Mouse (Mus musculus): ENCODE measurements at regions not wholly inside any gene's neighbourhood (a gene's known extent, or its start where the extent isn't known, plus 50 kb on each side); places are given as distances from the start of the nearest gene placed in this dataset.
"Not testable (repeated sequence)": the region's sequence is repeated elsewhere in the genome, so short reads cannot be mapped to it uniquely, and the experiment has no call there.

DNA sequence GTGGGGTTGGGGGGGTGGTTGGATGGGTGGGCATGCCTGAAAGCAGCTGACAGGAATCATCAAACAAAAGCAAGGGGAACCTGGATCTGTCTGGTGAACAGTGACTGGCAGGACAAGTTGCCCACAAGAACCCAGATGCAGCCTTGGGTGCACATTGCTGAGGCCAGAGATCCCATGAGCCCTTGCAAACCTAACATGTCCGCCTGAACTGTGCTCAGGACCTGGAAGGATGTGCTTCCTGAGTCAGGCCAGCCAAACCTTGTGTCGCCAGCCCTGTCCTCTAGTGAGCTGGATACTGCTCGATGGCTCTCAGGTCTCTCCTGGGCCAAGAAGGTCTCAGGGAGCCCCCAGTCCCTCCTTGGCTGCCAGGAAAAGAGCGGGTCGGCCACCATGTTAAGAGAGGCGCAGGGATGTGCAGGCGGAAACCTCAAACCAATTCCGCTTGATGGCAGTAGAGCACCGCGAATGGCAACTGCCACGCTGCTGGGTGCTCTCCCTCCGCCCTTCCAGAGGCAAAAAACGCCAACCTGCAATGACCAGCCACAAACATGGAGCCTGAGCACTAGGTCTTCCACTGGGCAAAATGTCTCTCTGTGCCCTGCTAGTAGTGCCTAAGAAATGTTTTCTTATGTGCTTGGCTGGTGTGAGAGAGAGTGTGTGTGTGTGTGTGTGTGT lies 140.2 kb downstream of the Pls3 start:
- H3K9ac ChIP-seq (ENCODE audit: low read length); H3K4me2 ChIP-seq (ENCODE audit: low read depth, severe bottlenecking); H3K27me3 ChIP-seq (ENCODE audit: control insufficient read depth, insufficient read depth, low read length); H3K4me1 ChIP-seq (ENCODE audit: control insufficient read depth, insufficient read depth, low read length); H3K27ac ChIP-seq (replicated peaks; ENCODE audit: low read depth, low read length); H3K4me3 ChIP-seq (ENCODE audit: low read depth, low read length); H3K36me3 ChIP-seq (ENCODE audit: control insufficient read depth, insufficient read depth, low read length); ATAC-seq (ENCODE audit: insufficient number of reproducible peaks, low FRiP score, low TSS enrichment, low read depth); H3K9me3 ChIP-seq (ENCODE audit: control insufficient read depth, low read length): not testable (repeated sequence)
- DNase-seq (ENCODE audit: low spot score) = peak; percentile 23
- WGBS = 80% methylated on average over 10 of the region's 13 CpGs

- ATAC-seq (ENCODE audit: insufficient number of reproducible peaks, low FRiP score, low TSS enrichment, low read depth); H3K27me3 ChIP-seq (ENCODE audit: control insufficient read depth, insufficient read depth, low read length); H3K4me3 ChIP-seq (ENCODE audit: low read depth, low read length); H3K27ac ChIP-seq (replicated peaks; ENCODE audit: low read depth, low read length); H3K36me3 ChIP-seq (ENCODE audit: control insufficient read depth, insufficient read depth, low read length); H3K4me1 ChIP-seq (ENCODE audit: control insufficient read depth, insufficient read depth, low read length); H3K4me2 ChIP-seq (ENCODE audit: low read depth, severe bottlenecking); H3K9me3 ChIP-seq (ENCODE audit: control insufficient read depth, low read length); H3K9ac ChIP-seq (ENCODE audit: low read length): not testable (repeated sequence)
- DNase-seq (ENCODE audit: low spot score) = peak; percentile 46
- 72% methylated on average over 11 of the region's 11 CpGs for WGBS
Measured at GRCm38 (mm10) chrX:75733651-75734050, 141.3 kb downstream of the Pls3 start.

GRCm38 (mm10) chrX:75729791-75730190 lies 145.2 kb downstream of the Pls3 start:
- DNase-seq (ENCODE audit: low spot score); H3K36me3 ChIP-seq (ENCODE audit: control insufficient read depth, insufficient read depth, low read length); H3K27me3 ChIP-seq (ENCODE audit: control insufficient read depth, insufficient read depth, low read length); H3K4me1 ChIP-seq (ENCODE audit: control insufficient read depth, insufficient read depth, low read length); H3K9me3 ChIP-seq (ENCODE audit: control insufficient read depth, low read length); H3K4me2 ChIP-seq (ENCODE audit: low read depth, severe bottlenecking); H3K4me3 ChIP-seq (ENCODE audit: low read depth, low read length); ATAC-seq (ENCODE audit: insufficient number of reproducible peaks, low FRiP score, low TSS enrichment, low read depth); H3K9ac ChIP-seq (ENCODE audit: low read length); H3K27ac ChIP-seq (replicated peaks; ENCODE audit: low read depth, low read length): not testable (repeated sequence)
- WGBS = 73% methylated on average over 12 of the region's 12 CpGs

- H3K36me3 ChIP-seq (ENCODE audit: control insufficient read depth, insufficient read depth, low read length) = no peaks in the 10 kb centered on the region
- H3K27me3 ChIP-seq (ENCODE audit: control insufficient read depth, insufficient read depth, low read length) = no peaks in the 10 kb centered on the region
- DNase-seq (ENCODE audit: low spot score) (peak; percentile 39), ATAC-seq (ENCODE audit: insufficient number of reproducible peaks, low FRiP score, low TSS enrichment, low read depth) (no peak)
- H3K9ac ChIP-seq (ENCODE audit: low read length) = no peak overlapping the region
- H3K4me2 ChIP-seq (ENCODE audit: low read depth, severe bottlenecking) = no peak overlapping the region
- no peaks in the 10 kb centered on the region for H3K4me1 ChIP-seq (ENCODE audit: control insufficient read depth, insufficient read depth, low read length)
- no peaks in the 10 kb centered on the region for H3K9me3 ChIP-seq (ENCODE audit: control insufficient read depth, low read length)
- H3K27ac ChIP-seq (replicated peaks; ENCODE audit: low read depth, low read length) = no peak overlapping the region
- no peak overlapping the region for H3K4me3 ChIP-seq (ENCODE audit: low read depth, low read length)
- 74% methylated on average over 4 of the region's 4 CpGs for WGBS
Measured at GRCm38 (mm10) chrX:75728507-75728906, 146.5 kb downstream of the Pls3 start.

GRCm38 (mm10) chrX:75723542-75723941 lies 145.5 kb upstream of the Rab39b start:
- not testable (repeated sequence) for H3K9ac ChIP-seq (ENCODE audit: low read length); H3K9me3 ChIP-seq (ENCODE audit: control insufficient read depth, low read length); DNase-seq (ENCODE audit: low spot score); H3K27ac ChIP-seq (replicated peaks; ENCODE audit: low read depth, low read length); H3K27me3 ChIP-seq (ENCODE audit: control insufficient read depth, insufficient read depth, low read length); H3K4me3 ChIP-seq (ENCODE audit: low read depth, low read length); ATAC-seq (ENCODE audit: insufficient number of reproducible peaks, low FRiP score, low TSS enrichment, low read depth); H3K36me3 ChIP-seq (ENCODE audit: control insufficient read depth, insufficient read depth, low read length); H3K4me1 ChIP-seq (ENCODE audit: control insufficient read depth, insufficient read depth, low read length); H3K4me2 ChIP-seq (ENCODE audit: low read depth, severe bottlenecking)
- WGBS = 69% methylated on average over 22 of the region's 39 CpGs

DNA sequence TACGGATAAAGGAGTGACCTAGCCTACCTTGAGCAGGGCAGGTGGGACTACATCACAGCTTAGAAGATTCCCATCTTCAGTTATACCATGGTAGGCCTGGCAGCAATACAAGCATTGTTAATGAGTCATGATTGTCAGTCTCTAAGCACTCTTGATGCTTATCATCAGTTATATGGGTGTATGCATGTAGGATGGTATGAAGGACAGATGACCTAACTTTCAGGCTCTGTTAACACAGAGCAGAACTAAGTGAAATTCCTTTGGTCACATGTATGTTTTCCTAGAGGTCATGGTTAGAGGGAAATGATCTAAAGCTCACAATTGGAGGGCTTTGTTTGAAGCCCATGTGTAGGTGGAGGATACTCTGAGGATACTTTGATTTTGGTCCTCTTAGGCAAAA lies 121.9 kb upstream of the Rab39b start:
- Histone ChIP-seq H3K4me1 (ENCODE audit: control insufficient read depth, insufficient read depth, low read length) (no peaks in the 10 kb centered on the region), H3K4me3 (ENCODE audit: low read depth, low read length) (no peak overlapping the region), H3K27me3 (ENCODE audit: control insufficient read depth, insufficient read depth, low read length) (no peaks in the 10 kb centered on the region), H3K9ac (ENCODE audit: low read length) (no peak overlapping the region), H3K36me3 (ENCODE audit: control insufficient read depth, insufficient read depth, low read length) (no peaks in the 10 kb centered on the region), H3K27ac (replicated peaks; ENCODE audit: low read depth, low read length) (no peak overlapping the region), H3K9me3 (ENCODE audit: control insufficient read depth, low read length) (0 out of 2 replicates have a peak, but pooled peaks cover 3% of the 10 kb centered on the region), H3K4me2 (ENCODE audit: low read depth, severe bottlenecking) (no peak overlapping the region)
- DNase-seq (ENCODE audit: low spot score) (no peak), ATAC-seq (ENCODE audit: insufficient number of reproducible peaks, low FRiP score, low TSS enrichment, low read depth) (no peak)
- 35% methylated on average over 1 of the region's 1 CpGs for WGBS

DNA sequence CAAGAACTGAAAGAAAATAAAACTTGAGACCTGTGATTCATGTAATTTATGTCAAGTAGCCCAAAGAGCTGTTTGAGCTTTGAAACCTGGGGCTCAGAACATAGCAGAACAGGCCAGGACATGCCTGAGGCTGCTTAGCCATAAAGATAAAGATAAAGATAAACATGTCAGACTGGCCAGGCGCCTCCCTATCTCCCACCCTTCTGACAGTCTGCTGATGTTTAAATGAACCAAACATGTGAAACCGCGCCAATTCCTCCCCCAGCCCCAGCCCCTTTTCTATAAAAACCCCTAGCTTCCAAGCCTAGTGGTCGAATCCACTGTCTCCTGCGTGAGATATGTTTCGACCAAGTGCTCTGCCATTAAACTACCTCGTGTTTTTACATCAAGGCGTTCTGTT lies 97.2 kb upstream of the Rab39b start:
- DNase-seq (ENCODE audit: low spot score); H3K36me3 ChIP-seq (ENCODE audit: control insufficient read depth, insufficient read depth, low read length); H3K4me3 ChIP-seq (ENCODE audit: low read depth, low read length); ATAC-seq (ENCODE audit: insufficient number of reproducible peaks, low FRiP score, low TSS enrichment, low read depth); H3K9me3 ChIP-seq (ENCODE audit: control insufficient read depth, low read length); H3K4me1 ChIP-seq (ENCODE audit: control insufficient read depth, insufficient read depth, low read length); H3K9ac ChIP-seq (ENCODE audit: low read length); H3K27me3 ChIP-seq (ENCODE audit: control insufficient read depth, insufficient read depth, low read length); H3K27ac ChIP-seq (replicated peaks; ENCODE audit: low read depth, low read length); H3K4me2 ChIP-seq (ENCODE audit: low read depth, severe bottlenecking): not testable (repeated sequence)
- 90% methylated on average over 8 of the region's 8 CpGs for WGBS

- Histone ChIP-seq H3K4me1 (ENCODE audit: control insufficient read depth, insufficient read depth, low read length) (no peaks in the 10 kb centered on the region), H3K27me3 (ENCODE audit: control insufficient read depth, insufficient read depth, low read length) (no peaks in the 10 kb centered on the region), H3K4me2 (ENCODE audit: low read depth, severe bottlenecking) (no peak overlapping the region), H3K27ac (replicated peaks; ENCODE audit: low read depth, low read length) (no peak overlapping the region), H3K9ac (ENCODE audit: low read length) (no peak overlapping the region), H3K36me3 (ENCODE audit: control insufficient read depth, insufficient read depth, low read length) (no peaks in the 10 kb centered on the region), H3K9me3 (ENCODE audit: control insufficient read depth, low read length) (no peaks in the 10 kb centered on the region), H3K4me3 (ENCODE audit: low read depth, low read length) (no peak overlapping the region)
- peak; percentile 92 for DNase-seq (ENCODE audit: low spot score)
- WGBS = 10% methylated on average over 23 of the region's 23 CpGs
- peak; percentile 98 for ATAC-seq (ENCODE audit: insufficient number of reproducible peaks, low FRiP score, low TSS enrichment, low read depth)
Measured at GRCm38 (mm10) chrX:75673920-75674665, 96.1 kb upstream of the Rab39b start.
